8 mouse cellular contexts compared by ENCODE assay signal in genomic region chr6:31219736-31220135, GRCm38 (mm10).
A peak's percentile ranks its signal among the peaks of the same experiment; 100 is the strongest.
DNase-seq lines count a peak whose midpoint lies in the region; ATAC-seq and TF ChIP-seq lines count a peak whose summit lies in the region.

No protein-coding gene starts in this region.

- ATAC-seq in heart, embryonic 11.5 days (replicated peaks; ENCODE audit: insufficient number of reproducible peaks, low FRiP score, low TSS enrichment) = no peak
- ATAC-seq in liver, embryonic 14.5 days (ENCODE audit: insufficient read depth) = no peak

- intact Hi-C loops in heart, postnatal 10 days (cut with DNase I) = no loop called here

- no peak for TF ChIP-seq CTCF in embryonic fibroblast, embryonic 13.5 days (IDR thresholded peaks at IDR 0.05; ENCODE audit: borderline replicate concordance, insufficient read depth, low read length)
- TF ChIP-seq CTCF in liver, embryonic 14.5 days (IDR thresholded peaks at IDR 0.05; ENCODE audit: low read depth) = no peak

- no peak for DNase-seq in heart, postnatal 10 days
- peak; percentile 45 for DNase-seq in A20 (ENCODE audit: low read depth, low spot score)
- DNase-seq in liver, embryonic 14.5 days (ENCODE audit: low read depth in 3 of 3, low spot score in 3 of 3) = no peak
- DNase-seq in adrenal gland, postnatal 4 days (ENCODE audit: low spot score in 2 of 2) = no peak
- DNase-seq in cerebellum, postnatal 14 days = no peak
- no peak for DNase-seq in urinary bladder, postnatal 36 days (ENCODE audit: low spot score in 2 of 2)

- peak overlapping the region; percentile 87 for H3K4me2 ChIP-seq in heart, embryonic 11.5 days
- H3K4me2 ChIP-seq in liver, embryonic 14.5 days (ENCODE audit: low read depth) = peak overlapping the region; percentile 50

- H3K36me3 ChIP-seq in heart, embryonic 11.5 days (ENCODE audit: control insufficient read depth, insufficient read depth, low read length) = no peaks in the 10 kb centered on the region
- H3K36me3 ChIP-seq in liver, embryonic 14.5 days (replicated peaks; ENCODE audit: control insufficient read depth, insufficient read depth, low read depth) = no peaks in the 10 kb centered on the region

- H3K4me1 ChIP-seq in heart, embryonic 11.5 days (ENCODE audit: control insufficient read depth, insufficient read depth, low read length) = peaks cover 13% of the 10 kb centered on the region; the same call in 1 of the 2 replicates
- 0 out of 2 replicates have a peak, but pooled peaks cover 4% of the 10 kb centered on the region for H3K4me1 ChIP-seq in embryonic fibroblast, embryonic 13.5 days (ENCODE audit: control insufficient read depth, insufficient read depth, low read length)
- 0 out of 4 replicates have a peak, but pooled peaks cover 0 to 2% of the 10 kb centered on the region in 2 experiments for H3K4me1 ChIP-seq in liver, embryonic 14.5 days (replicated peaks; ENCODE audit: control insufficient read depth in 2 of 2, insufficient read depth in 2 of 2, low read length in 1 of 2)

- no peak overlapping the region for H3K27ac ChIP-seq in heart, embryonic 11.5 days (ENCODE audit: low read depth, low read length)
- peak overlapping the region; percentile 93 for H3K27ac ChIP-seq in embryonic fibroblast, embryonic 13.5 days (ENCODE audit: insufficient read depth, low read length)
- H3K27ac ChIP-seq in liver, embryonic 14.5 days = no peak overlapping the region

- peak overlapping the region; percentile 50 for H3K4me3 ChIP-seq in heart, embryonic 11.5 days (ENCODE audit: low read depth, low read length)
- peak overlapping the region; percentile 55 for H3K4me3 ChIP-seq in embryonic fibroblast, embryonic 13.5 days (ENCODE audit: insufficient read depth, low read length)
- H3K4me3 ChIP-seq in liver, embryonic 14.5 days (ENCODE audit: insufficient read depth in 1 of 2, low read depth in 2 of 2, low read length in 2 of 2) = peak overlapping the region; percentile 32 to 33; a peak in 2 of 4 replicates

- peak overlapping the region; percentile 61 for H3K9ac ChIP-seq in heart, embryonic 11.5 days (ENCODE audit: low read depth, low read length)
- H3K9ac ChIP-seq in liver, embryonic 14.5 days (replicated peaks) = no peak overlapping the region

- no peak; the same call in 1 of the 2 replicates for TF ChIP-seq POLR2A in embryonic fibroblast, embryonic 13.5 days (IDR thresholded peaks at IDR 0.05; ENCODE audit: low read depth, low read length)

- H3K27me3 ChIP-seq in heart, embryonic 11.5 days (ENCODE audit: control insufficient read depth, insufficient read depth, low read length) = peaks cover 50% of the 10 kb centered on the region
- H3K27me3 ChIP-seq in liver, embryonic 14.5 days (ENCODE audit: control insufficient read depth, insufficient read depth, low read length) = peaks cover 76% of the 10 kb centered on the region

- WGBS in heart, embryonic 11.5 days (ENCODE audit: insufficient replicate concordance) = 29% methylated on average over 3 of the region's 3 CpGs
- WGBS in liver, embryonic 14.5 days (ENCODE audit: insufficient replicate concordance) = 37% methylated on average over 3 of the region's 3 CpGs

- TF ChIP-seq EP300 in liver, embryonic 14.5 days (IDR thresholded peaks at IDR 0.05; ENCODE audit: low read depth) = no peak

- no peaks in the 10 kb centered on the region for H3K9me3 ChIP-seq in heart, embryonic 11.5 days (replicated peaks; ENCODE audit: control insufficient read depth, low read length)
- H3K9me3 ChIP-seq in liver, embryonic 14.5 days (ENCODE audit: control insufficient read depth, low read length) = no peaks in the 10 kb centered on the region
